Mouse (Mus musculus): Measurements from ENCODE around the gene Gpha2. TPM values are rescaled to one million over a fixed set of nuclear protein-coding genes. Genes with fewer than 3 reads are reported as not detected.

Gene Gpha2
- total RNA-seq, 2 experiments from 2014 or later = not detected

DNA sequence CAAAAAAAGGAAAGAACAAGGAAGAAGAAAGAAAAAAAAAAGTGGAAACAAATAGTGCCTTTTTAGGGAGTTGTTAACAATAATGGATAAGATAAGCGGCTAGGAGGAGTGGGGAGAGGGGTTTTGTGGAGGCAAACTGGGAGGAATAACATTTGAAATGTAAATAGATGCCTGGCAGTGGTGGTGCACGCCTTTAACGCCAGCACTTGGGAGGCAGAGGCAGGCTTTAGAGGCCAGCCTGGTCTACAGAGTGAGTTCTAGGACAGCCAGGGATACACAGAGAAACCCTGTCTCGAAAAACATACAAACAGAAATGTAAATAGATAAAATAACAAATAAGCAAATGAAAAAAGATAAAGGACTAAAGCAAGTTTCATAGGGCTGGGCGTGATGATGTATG, 14.5 kb downstream of the Gpha2 start:
- no peak for DNase-seq
- intact Hi-C loops (cut with DNase I) = no loop called here

GRCm38 (mm10) chr19:6241274-6242107, 15.3 kb downstream of the Gpha2 start, which contains the start of gene Atg2a:
TSS of gene Atg2a (plus strand) at chr19:6241668.
- peak; percentile 98 to 99 for DNase-seq

DNA sequence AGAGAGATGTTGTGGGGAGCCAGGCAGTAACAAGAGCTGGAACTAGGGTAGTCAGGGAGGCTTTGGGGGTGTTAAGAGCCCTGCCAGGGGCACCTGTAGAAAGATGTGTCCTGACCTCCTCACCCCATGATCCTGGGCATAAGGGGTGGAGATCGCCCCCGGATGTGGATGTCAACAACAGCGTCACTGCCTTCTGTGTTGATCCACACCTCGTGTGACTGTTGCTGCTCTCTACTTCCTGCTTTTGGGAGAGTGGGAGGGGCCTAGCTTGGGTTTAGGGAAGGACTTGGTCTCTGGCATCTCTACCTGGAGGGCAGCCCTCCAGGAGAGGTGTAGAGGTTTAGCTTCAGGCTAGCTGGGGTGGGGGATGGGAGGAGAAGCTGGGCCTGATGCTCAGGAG, 16.1 kb downstream of the Gpha2 start:
- intact Hi-C loops (cut with DNase I) = no loop called here
- peak; percentile 47 to 57 for DNase-seq

More at GRCm38 (mm10) chr19:6241274-6242107, 15.3 kb downstream of the Gpha2 start, which contains the start of gene Atg2a:
- intact Hi-C loops (cut with DNase I) = no loop called here

- intact Hi-C loops (cut with DNase I) = no loop called here
- no peak for DNase-seq
These were observed 17.0 kb downstream of the Gpha2 start for GRCm38 (mm10) chr19:6243226-6243625.

DNA sequence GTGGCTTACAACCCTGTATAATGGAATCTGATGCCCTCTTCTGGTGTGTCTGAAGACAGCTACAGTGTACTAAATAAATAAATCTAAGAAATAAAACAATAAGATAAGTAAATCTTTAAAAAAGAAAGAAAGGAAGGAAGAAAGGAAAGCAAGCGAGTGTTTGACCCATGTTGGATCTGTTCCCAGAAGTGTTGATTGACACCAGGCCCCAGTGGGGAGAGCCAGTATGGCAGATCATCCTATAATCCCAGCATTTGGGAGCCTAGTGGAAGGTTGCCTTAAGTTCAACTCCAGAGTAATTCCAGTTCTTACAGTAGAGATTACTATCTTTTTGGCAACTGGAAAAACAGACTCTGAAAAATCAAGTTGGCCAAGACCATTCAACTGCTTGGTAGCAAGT, 19.6 kb downstream of the Gpha2 start:
- intact Hi-C loops (cut with DNase I) = loop anchor here (5.0 kb wide), 1 partner anchor 701 kb away; no protein-coding TSS in a partner anchor
- no peak for DNase-seq

- no peak for DNase-seq
- intact Hi-C loops (cut with DNase I) = loop anchor here (5.0 kb wide), 1 partner anchor 700 kb away; no protein-coding TSS in a partner anchor
These were observed 21.5 kb downstream of the Gpha2 start for GRCm38 (mm10) chr19:6247526-6248300.

DNA sequence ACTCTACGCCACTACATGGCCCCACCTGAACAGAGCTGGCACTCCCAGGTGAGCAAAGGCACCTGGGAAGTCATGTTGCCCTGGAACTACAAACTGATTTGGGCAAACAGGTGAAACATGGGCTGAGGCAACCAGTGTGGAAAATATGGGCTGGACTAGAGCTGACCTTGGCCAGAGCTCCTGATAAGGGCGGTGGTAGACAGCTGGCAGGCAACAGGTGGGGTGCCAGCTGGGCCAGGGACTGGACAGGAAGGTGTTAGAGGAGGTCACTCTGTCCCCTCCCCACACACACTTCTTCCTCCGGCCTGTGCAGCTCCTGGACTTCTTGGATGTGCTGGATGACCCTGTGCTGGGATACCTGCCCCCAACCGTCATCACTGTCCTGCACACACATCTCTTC, 26.8 kb downstream of the Gpha2 start:
- no peak for DNase-seq
- intact Hi-C loops (cut with DNase I) = no loop called here

DNA sequence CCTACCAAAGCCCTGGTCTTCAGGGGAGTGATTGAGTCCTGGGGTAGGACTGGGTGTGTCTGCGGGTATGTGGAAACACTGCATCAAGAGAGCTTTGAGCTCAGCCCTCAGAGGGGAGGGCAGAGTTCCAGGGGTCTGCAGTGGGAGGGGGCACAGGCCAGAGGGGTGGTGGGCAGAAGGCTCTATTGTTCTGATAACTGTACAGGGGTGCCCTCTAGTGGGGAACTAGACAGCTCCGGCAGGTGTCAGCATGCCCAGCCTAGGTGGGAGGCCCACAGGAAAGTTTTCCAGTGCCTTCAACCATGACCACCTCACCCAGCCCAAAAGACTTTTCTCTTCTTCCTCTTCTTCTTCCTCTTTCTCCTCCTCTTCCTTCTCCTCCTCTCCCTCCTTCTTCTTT, 34.2 kb downstream of the Gpha2 start:
- intact Hi-C loops (cut with DNase I) = no loop called here
- no peak for DNase-seq

DNA sequence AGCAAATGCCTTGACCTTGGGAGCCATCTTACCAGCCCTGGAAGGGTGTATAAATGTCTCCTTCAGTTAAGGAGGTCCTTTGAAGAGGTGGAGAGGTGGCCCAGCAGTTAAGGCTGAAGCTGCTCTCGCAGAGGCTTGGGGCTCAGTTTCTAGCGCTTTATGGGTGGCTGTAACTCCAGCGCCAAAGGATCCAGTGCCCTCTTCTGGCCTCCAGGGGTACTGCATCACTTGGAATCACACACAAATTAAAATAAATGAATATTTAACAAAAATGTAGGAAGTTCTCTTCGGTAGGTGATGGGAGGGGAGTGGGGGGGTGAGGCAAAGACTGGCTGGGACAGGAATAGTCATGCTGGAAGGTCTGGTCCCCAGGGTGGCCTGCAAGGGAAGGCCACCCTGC, 34.8 kb downstream of the Gpha2 start:
- no peak for DNase-seq
- intact Hi-C loops (cut with DNase I) = no loop called here

DNA sequence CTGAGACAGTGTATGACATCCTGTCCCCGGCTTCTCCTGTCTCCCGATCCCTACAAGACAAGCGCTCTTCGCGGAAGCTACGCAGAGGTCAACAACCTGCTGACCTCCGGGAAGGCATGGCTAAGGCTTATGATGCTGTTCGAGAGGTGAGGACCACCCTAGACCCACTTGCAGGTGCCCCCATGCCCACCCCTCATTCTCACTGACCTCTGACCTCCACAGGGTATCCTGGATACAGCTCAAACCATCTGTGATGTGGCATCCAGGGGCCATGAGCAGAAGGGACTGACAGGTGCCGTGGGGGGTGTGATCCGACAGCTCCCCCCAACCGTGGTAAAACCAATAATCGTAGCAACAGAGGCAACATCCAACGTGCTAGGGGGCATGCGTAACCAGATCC, 35.2 kb downstream of the Gpha2 start:
- intact Hi-C loops (cut with DNase I) = no loop called here
- DNase-seq = no peak

GRCm38 (mm10) chr19:6262222-6262621, 36.0 kb downstream of the Gpha2 start:
- intact Hi-C loops (cut with DNase I) = loop anchor here (2.0 kb wide), 1 partner anchor 69 kb away; no protein-coding TSS in a partner anchor
- DNase-seq = peak; percentile 77 to 83

DNA sequence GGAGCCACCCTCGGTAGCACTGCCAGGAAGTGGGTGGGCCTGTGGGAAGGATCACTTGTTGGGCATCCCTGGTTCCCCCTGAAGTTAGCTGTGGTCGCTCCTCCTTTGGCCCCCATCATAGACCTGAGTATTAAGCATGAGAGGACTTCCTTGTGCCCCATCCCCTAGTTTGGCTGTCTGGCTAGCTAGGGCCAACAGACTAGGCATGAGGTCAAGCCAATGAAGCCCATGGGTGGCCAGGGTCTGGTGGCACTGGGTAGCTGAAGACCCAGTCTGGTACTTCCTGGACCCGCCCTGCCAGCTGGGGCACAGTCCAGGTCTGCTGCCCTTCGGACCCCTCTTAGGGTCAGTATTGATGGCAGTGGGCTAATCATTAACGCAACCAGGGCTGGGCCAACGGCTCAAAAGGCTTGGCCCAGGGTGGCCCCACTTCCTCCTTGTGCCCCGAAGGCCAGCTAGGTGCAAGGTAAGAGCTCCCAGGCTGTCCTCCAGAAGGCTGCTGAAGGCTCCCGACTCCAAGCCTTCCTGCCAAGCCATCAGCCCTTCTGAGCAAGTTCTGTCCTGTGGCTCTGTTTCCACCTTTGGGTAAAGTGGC, 36.8 kb downstream of the Gpha2 start:
- intact Hi-C loops (cut with DNase I) = loop anchor here (2.0 kb wide), 1 partner anchor 68 kb away; no protein-coding TSS in a partner anchor
- DNase-seq = no peak

GRCm38 (mm10) chr19:6264200-6264599, 38.0 kb downstream of the Gpha2 start:
- intact Hi-C loops (cut with DNase I) = no loop called here
- no peak for DNase-seq

DNA sequence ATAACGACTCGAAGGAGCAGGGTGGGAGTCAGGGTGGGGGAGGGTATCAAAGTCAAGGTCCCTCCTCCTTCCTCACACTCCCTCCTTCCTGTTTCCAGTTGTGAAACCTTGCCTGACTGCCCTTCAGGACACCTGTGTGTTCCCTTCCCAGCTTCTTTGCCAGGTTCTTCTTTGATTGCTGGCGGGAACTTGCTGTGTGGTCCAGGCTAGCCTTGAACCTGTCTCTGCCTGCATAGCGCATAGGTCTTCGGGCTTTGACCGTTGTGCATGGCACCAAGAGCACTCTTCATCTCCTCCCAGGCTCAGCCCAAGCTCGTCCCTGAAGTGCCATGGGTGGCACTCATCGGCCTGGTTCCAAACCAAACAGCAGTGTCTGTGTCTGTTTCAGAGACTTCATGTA, 38.8 kb downstream of the Gpha2 start:
- intact Hi-C loops (cut with DNase I) = no loop called here
- no peak for DNase-seq

DNA sequence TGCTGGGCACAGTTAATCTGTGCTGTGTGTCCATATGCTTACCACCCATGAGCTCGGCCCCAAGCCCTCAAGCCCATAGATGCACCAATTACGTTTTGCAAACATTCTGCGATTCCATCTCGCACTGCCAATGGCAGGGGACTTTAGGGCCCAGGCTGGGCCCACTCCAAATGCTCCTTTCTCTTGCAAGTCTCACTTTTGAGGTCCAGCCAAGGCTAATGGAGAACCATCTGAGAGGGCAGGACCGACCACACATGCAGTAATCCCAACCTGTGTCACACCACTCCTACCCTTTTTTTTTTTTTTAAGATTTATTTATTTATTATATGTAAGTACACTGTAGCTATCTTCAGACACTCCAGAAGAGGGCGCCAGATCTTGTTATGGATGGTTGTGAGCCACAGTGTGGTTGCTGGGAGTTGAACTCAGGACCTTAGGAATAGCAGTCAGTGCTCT, 39.6 kb downstream of the Gpha2 start:
- intact Hi-C loops (cut with DNase I) = no loop called here
- DNase-seq = no peak

DNA sequence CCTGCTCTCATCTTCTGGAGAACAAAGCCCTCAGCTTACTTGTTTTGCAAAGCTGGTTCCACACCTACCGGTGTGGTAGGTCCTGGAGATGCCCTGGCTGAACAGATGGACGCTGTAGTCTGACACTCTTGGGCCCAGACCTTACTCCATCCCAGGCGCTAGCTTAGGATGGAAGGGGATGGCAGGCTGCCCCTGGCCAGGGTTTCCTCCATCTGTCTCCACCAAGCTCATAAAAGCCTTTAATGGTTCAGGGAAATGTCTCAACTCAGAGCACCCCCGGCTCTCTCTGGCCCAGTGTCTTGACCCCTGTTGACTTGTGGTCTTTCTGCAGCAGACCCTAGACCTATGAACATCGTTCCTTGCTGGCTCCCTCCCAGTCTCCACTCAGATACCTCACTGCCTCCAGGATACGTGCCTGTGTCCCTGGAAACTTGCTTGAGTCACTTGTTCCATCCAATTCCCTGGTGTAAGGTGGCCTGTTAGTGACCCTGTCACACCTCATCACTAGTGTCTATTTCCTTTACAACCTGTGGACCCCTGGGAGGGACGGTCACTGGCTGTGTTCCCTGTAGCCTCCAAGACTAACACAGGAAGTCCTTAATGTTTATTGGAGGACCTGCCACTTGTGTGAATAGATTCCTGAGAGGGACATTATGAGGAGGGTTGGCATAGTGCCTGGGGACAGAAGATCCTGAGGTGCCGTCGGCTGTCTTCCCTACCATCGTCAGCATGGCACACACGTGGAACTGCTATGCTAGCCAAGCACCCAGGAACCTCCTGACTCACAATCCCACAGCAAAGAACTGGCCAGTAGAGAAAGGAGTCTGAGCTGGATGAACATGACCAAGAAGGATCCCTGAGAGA, 41.4 kb downstream of the Gpha2 start:
- intact Hi-C loops (cut with DNase I) = loop anchor here (1.0 kb wide), 1 partner anchor 38 kb away; no protein-coding TSS in a partner anchor
- peak in 1 of 2 experiments; percentile 41 for DNase-seq

DNA sequence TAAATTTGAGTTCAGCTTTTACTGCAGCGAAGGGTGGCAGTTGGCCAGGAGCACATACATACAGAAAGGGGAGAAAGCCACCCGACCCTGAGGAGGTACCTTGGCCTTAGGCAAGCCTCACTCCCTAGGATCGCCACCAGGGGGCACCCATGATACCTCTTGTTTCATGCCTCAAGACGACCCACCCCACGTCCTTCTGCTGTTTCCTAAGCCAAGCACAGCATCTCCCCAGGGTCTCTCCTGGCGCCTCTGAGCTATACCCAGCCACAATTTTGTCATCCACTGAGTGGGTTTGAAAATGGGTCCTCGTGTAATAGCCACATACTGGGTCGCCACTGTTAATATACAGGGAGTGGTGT, 42.0 kb downstream of the Gpha2 start:
- intact Hi-C loops (cut with DNase I) = loop anchor here (1.0 kb wide), 1 partner anchor 37 kb away; no protein-coding TSS in a partner anchor
- peak; percentile 89 to 92 for DNase-seq

- intact Hi-C loops (cut with DNase I) = loop anchor here (1.0 kb wide), 1 partner anchor 37 kb away; no protein-coding TSS in a partner anchor
- no peak for DNase-seq
These were observed 42.5 kb downstream of the Gpha2 start for GRCm38 (mm10) chr19:6268670-6269132.

GRCm38 (mm10) chr19:6269798-6270475, 43.8 kb downstream of the Gpha2 start:
- intact Hi-C loops (cut with DNase I) = no loop called here
- no peak for DNase-seq

Data from heart, postnatal 14 days (tissue).